Mouse (Mus musculus): Measurements from ENCODE around the gene Kirrel. TPM values are rescaled to one million over a fixed set of nuclear protein-coding genes. Genes with fewer than 3 reads are reported as not detected.

Kirrel gene
- total RNA-seq (2021): 1 to 10 TPM; 3.5 to 6.1 TPM

GRCm38 (mm10) chr3:87174096-87174768 is at the start of gene Kirrel:
Kirrel (minus strand) TSS chr3:87174747.
- intact Hi-C loops (cut with DNase I): loop anchor here (2.0 kb wide), 1 partner anchor 143 kb away; no protein-coding TSS in a partner anchor
- peak in 1 of 2 experiments; percentile 44 for DNase-seq (ENCODE audit: low spot score in 2 of 2)

GRCm38 (mm10) chr3:87223636-87224035 is 49.1 kb upstream of the Kirrel start:
- no peak for DNase-seq (ENCODE audit: low spot score in 2 of 2)
- intact Hi-C loops (cut with DNase I): no loop called here

- no peak for DNase-seq (ENCODE audit: low spot score in 2 of 2)
- intact Hi-C loops (cut with DNase I): no loop called here
Observed at GRCm38 (mm10) chr3:87222346-87222745, 47.8 kb upstream of the Kirrel start.

GRCm38 (mm10) chr3:87215176-87215575 is 40.6 kb upstream of the Kirrel start:
- DNase-seq (ENCODE audit: low spot score in 2 of 2): no peak
- intact Hi-C loops (cut with DNase I): no loop called here

- intact Hi-C loops (cut with DNase I): no loop called here
- DNase-seq (ENCODE audit: low spot score in 2 of 2): peak; percentile 16 to 21
Observed at GRCm38 (mm10) chr3:87214221-87214864, 39.8 kb upstream of the Kirrel start.

- intact Hi-C loops (cut with DNase I): no loop called here
- DNase-seq (ENCODE audit: low spot score in 2 of 2): no peak
Observed at GRCm38 (mm10) chr3:87206336-87207075, 32.0 kb upstream of the Kirrel start.

GRCm38 (mm10) chr3:87196637-87197036 is 22.1 kb upstream of the Kirrel start:
- DNase-seq (ENCODE audit: low spot score in 2 of 2): no peak
- intact Hi-C loops (cut with DNase I): no loop called here

GRCm38 (mm10) chr3:87195041-87195440 is 20.5 kb upstream of the Kirrel start:
- no peak for DNase-seq (ENCODE audit: low spot score in 2 of 2)
- intact Hi-C loops (cut with DNase I): no loop called here

GRCm38 (mm10) chr3:87194591-87194990 is 20.0 kb upstream of the Kirrel start:
- intact Hi-C loops (cut with DNase I): no loop called here
- no peak for DNase-seq (ENCODE audit: low spot score in 2 of 2)

- intact Hi-C loops (cut with DNase I): no loop called here
- no peak for DNase-seq (ENCODE audit: low spot score in 2 of 2)
Observed at GRCm38 (mm10) chr3:87193756-87194155, 19.2 kb upstream of the Kirrel start.

- intact Hi-C loops (cut with DNase I): no loop called here
- DNase-seq (ENCODE audit: low spot score in 2 of 2): no peak
Observed at GRCm38 (mm10) chr3:87193352-87193751, 18.8 kb upstream of the Kirrel start.

GRCm38 (mm10) chr3:87176687-87177086 is 2.1 kb upstream of the Kirrel start:
- no peak for DNase-seq (ENCODE audit: low spot score in 2 of 2)
- intact Hi-C loops (cut with DNase I): no loop called here

GRCm38 (mm10) chr3:87175438-87175815 is 880 bp upstream of the Kirrel start:
- intact Hi-C loops (cut with DNase I): loop anchor here (1.0 to 2.0 kb wide), 2 partner anchors 85 to 145 kb away; no protein-coding TSS in a partner anchor
- no peak for DNase-seq (ENCODE audit: low spot score in 2 of 2)

- intact Hi-C loops (cut with DNase I): loop anchor here (1.0 to 2.0 kb wide), 2 partner anchors 85 to 144 kb away; no protein-coding TSS in a partner anchor
- DNase-seq (ENCODE audit: low spot score in 2 of 2): no peak
Observed at GRCm38 (mm10) chr3:87174769-87175437, 356 bp upstream of the Kirrel start.

- intact Hi-C loops (cut with DNase I): loop anchor here (2.0 kb wide), 1 partner anchor 143 kb away; no protein-coding TSS in a partner anchor
- DNase-seq (ENCODE audit: low spot score in 2 of 2): no peak
Observed at GRCm38 (mm10) chr3:87173486-87174085, 961 bp downstream of the Kirrel start.

GRCm38 (mm10) chr3:87173103-87173444 is 1.5 kb downstream of the Kirrel start:
- intact Hi-C loops (cut with DNase I): no loop called here
- DNase-seq (ENCODE audit: low spot score in 2 of 2): no peak

- no peak for DNase-seq (ENCODE audit: low spot score in 2 of 2)
Observed at GRCm38 (mm10) chr3:87172351-87173102, 2.0 kb downstream of the Kirrel start.

GRCm38 (mm10) chr3:87171201-87172100 is 3.1 kb downstream of the Kirrel start:
- DNase-seq (ENCODE audit: low spot score in 2 of 2): no peak
- intact Hi-C loops (cut with DNase I): no loop called here

More at GRCm38 (mm10) chr3:87172351-87173102, 2.0 kb downstream of the Kirrel start:
- intact Hi-C loops (cut with DNase I): no loop called here
